Mouse (Mus musculus) layer of hippocampus, adult 9-11 months (tissue): ENCODE measurements around the gene 6030452D12Rik.
A peak's percentile ranks its signal among the peaks of the same experiment; 100 is the strongest.

Experiments used
- DNase-seq: peaks from one replicate; pipeline ENCODE4 v3.0.0; 2022

6030452D12Rik gene

GRCm38 (mm10) chr8:106518763-106519162 lies 18.4 kb downstream of the 6030452D12Rik start:
- no peak for DNase-seq

GRCm38 (mm10) chr8:106520578-106520977 lies 20.3 kb downstream of the 6030452D12Rik start:
- no peak for DNase-seq

- DNase-seq = no peak
Measured at GRCm38 (mm10) chr8:106521845-106522244, 21.5 kb downstream of the 6030452D12Rik start.

- DNase-seq = no peak
Measured at GRCm38 (mm10) chr8:106526725-106527124, 26.4 kb downstream of the 6030452D12Rik start.

GRCm38 (mm10) chr8:106527241-106528036 lies 27.1 kb downstream of the 6030452D12Rik start:
- DNase-seq = no peak

GRCm38 (mm10) chr8:106528596-106529249 lies 28.4 kb downstream of the 6030452D12Rik start:
- no peak for DNase-seq

- no peak for DNase-seq
Measured at GRCm38 (mm10) chr8:106529885-106530482, 29.7 kb downstream of the 6030452D12Rik start.

GRCm38 (mm10) chr8:106530566-106530965 lies 30.2 kb downstream of the 6030452D12Rik start:
- no peak for DNase-seq

GRCm38 (mm10) chr8:106533709-106534108 lies 33.4 kb downstream of the 6030452D12Rik start:
- DNase-seq = no peak

- DNase-seq = peak; percentile 22
Measured at GRCm38 (mm10) chr8:106534449-106534848, 34.1 kb downstream of the 6030452D12Rik start.

GRCm38 (mm10) chr8:106535448-106535847 lies 35.1 kb downstream of the 6030452D12Rik start:
- DNase-seq = no peak

GRCm38 (mm10) chr8:106539193-106539592 lies 38.9 kb downstream of the 6030452D12Rik start:
- DNase-seq = no peak

GRCm38 (mm10) chr8:106541002-106541401 lies 40.7 kb downstream of the 6030452D12Rik start:
- no peak for DNase-seq

GRCm38 (mm10) chr8:106543043-106543442 lies 42.7 kb downstream of the 6030452D12Rik start:
- DNase-seq = no peak

- DNase-seq = no peak
Measured at GRCm38 (mm10) chr8:106545149-106545548, 44.8 kb downstream of the 6030452D12Rik start.

GRCm38 (mm10) chr8:106546746-106547145 lies 46.4 kb downstream of the 6030452D12Rik start:
- no peak for DNase-seq

GRCm38 (mm10) chr8:106548366-106548936 lies 48.1 kb downstream of the 6030452D12Rik start:
- DNase-seq = no peak

- no peak for DNase-seq
Measured at GRCm38 (mm10) chr8:106550906-106551305, 50.6 kb downstream of the 6030452D12Rik start.

GRCm38 (mm10) chr8:106554011-106554410 lies 53.7 kb downstream of the 6030452D12Rik start:
- no peak for DNase-seq

GRCm38 (mm10) chr8:106556068-106556645 lies 55.8 kb downstream of the 6030452D12Rik start:
- no peak for DNase-seq
